Mouse (Mus musculus): ENCODE data around the gene Atf7. TPM values are rescaled to one million over a fixed set of nuclear protein-coding genes. Genes with fewer than 3 reads are reported as not detected.

Gene Atf7
- total RNA-seq, 2 experiments from 2014 or later: 65.5 to 66.3 TPM

- no peak for DNase-seq
Measured at GRCm38 (mm10) chr15:102499370-102499769, 125.9 kb downstream of the Atf7 start.

DNA sequence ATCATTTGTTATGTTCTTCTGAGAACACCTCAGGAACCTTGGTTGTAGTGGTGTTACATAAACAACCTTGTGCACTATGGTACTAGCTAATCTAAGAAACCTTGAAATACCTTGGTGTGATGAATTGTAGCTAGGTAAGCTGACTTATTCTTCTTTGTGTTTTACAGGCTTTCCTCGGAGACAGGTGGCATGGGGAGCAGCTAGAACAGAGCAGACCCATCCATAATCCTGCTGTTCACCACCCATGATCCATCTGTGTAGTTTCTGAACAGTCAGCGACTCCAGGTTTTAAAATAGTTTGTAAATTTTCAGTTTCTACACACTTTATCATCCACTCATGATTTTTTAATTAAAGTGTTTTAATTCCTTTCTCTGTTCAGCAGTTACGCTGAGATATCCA lies 126.9 kb downstream of the Atf7 start:
- DNase-seq: no peak

DNA sequence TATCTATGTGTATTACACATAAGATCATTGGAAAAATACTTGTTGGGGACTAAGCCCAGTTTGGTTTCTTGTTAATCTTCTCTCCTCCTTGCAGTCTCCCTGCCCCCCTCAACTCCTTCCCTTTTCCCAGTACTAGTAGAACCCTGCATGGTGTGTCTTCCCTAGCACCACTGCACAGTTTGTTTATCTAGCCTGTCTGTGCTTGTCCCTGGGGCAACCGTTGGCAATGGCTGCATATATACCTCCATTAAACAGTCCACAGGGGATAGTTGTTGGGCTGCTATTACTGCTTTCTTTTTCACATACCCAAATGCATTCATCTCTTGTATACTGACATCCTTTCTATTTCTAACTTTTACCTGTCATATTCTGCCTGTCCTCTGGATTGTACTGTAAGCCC lies 137.6 kb downstream of the Atf7 start:
- DNase-seq: no peak

- DNase-seq: no peak
Measured at GRCm38 (mm10) chr15:102485853-102486252, 139.4 kb downstream of the Atf7 start.

DNA sequence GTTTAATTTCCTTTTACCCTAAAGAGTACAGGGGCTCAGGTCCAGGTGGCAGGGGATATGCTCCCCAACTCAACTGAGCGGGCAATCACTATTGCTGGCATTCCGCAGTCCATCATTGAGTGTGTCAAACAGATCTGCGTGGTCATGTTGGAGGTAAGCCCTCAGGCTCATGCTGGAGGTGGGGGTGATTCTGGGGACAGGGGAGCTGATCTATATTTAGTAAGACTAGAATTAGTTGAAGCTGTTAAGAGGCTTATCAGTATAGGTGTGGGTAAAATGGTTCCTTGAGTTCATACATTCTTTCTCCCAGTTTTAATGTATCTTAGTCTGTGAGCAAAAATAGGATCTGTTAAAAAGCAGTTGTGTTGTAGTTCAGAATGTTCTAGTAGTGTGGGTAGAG lies 142.1 kb downstream of the Atf7 start:
- no peak for DNase-seq

Small RNA genes lying within 50 kb of the gene (microRNA-seq; reads per million reads assigned to microRNA genes)
- gene Mir688: not detected

Other genes starting within 250 kb of the Atf7 start
- 10 to 100 TPM; 78.9 to 79.7 TPM for gene Sp1, start 219.3 kb downstream of the Atf7 start, total RNA-seq (2021)
- 1 to 10 TPM; 1.2 to 2.5 TPM for gene Amhr2, start 180.1 kb downstream of the Atf7 start, total RNA-seq (2021)
- 100 to 1,000 TPM; 112 to 116 TPM for gene Prr13, start 166.4 kb downstream of the Atf7 start, total RNA-seq (2021)
- gene Pcbp2, start 154.9 kb downstream of the Atf7 start, total RNA-seq (2021): 100 to 1,000 TPM; 724 to 759 TPM
- gene Gm10337, start 121.7 kb downstream of the Atf7 start, total RNA-seq (2021): not detected
- gene Map3k12, start 108.4 kb downstream of the Atf7 start, total RNA-seq (2021): 1 to 10 TPM; 8.0 to 8.9 TPM
- gene Tarbp2, start 107.3 kb downstream of the Atf7 start, total RNA-seq (2021): 10 to 100 TPM; 32.5 to 33.5 TPM
- gene Npff, start 100.5 kb downstream of the Atf7 start, total RNA-seq (2021): 1 to 10 TPM; 2.5 to 3.6 TPM
- 1 to 10 TPM; 1.2 to 1.4 TPM for gene Gm28047, start 397 bp downstream of the Atf7 start, total RNA-seq (2021)
- gene Atp5g2, start 46.9 kb upstream of the Atf7 start, total RNA-seq (2021): 10 to 100 TPM; 16.8 to 20.8 TPM
- gene Calcoco1, start 96.7 kb upstream of the Atf7 start, total RNA-seq (2021): 100 to 1,000 TPM in 1 of 2 experiments, 10 to 100 TPM in 1; 92.7 to 110 TPM